Mouse (Mus musculus) intestine, postnatal 0 days (tissue): ENCODE results near the gene Scgb1b2. TPM values are rescaled to one million over a fixed set of nuclear protein-coding genes. Genes with fewer than 3 reads are reported as not detected.

ENCODE experiments used
- ATAC-seq: fragments of 200-750 bp; cut with Nextera tagmentation; 2 replicates; pipeline ENCODE4 v1.8.0; 2017; ENCODE audit warnings: mild to moderate bottlenecking, moderate TSS enrichment, moderate library complexity
- H3K27ac ChIP-seq: fragments of 300-500 bp; sonication (generic); 2 replicates; pipeline ENCODE4 v1.5.1; 2014; ENCODE audit warnings: mild to moderate bottlenecking, low read depth, low read length, moderate library complexity
- H3K27me3 ChIP-seq: fragments of 300-500 bp; sonication (generic); replicated peaks from 2 replicates; pipeline ENCODE4 v1.6.1; 2014; ENCODE audit warnings: low read length, mixed read lengths; ENCODE audit not compliant: control insufficient read depth, insufficient read depth
- H3K36me3 ChIP-seq: fragments of 300-500 bp; sonication (generic); 2 replicates; pipeline ENCODE4 v1.6.1; 2014; ENCODE audit warnings: mild to moderate bottlenecking, moderate library complexity; ENCODE audit not compliant: control insufficient read depth, insufficient read depth
- H3K4me1 ChIP-seq: fragments of 300-500 bp; sonication (generic); replicated peaks from 2 replicates; pipeline ENCODE4 v1.6.1; 2014; ENCODE audit warnings: antibody characterized with exemption, low read length, mixed read lengths; ENCODE audit not compliant: control insufficient read depth, insufficient read depth
- H3K4me2 ChIP-seq: fragments of 300-500 bp; sonication (generic); replicated peaks from 2 replicates; pipeline ENCODE4 v1.6.1; 2014; ENCODE audit warnings: low read depth, mild to moderate bottlenecking, moderate library complexity
- H3K4me3 ChIP-seq: fragments of 300-500 bp; sonication (generic); 2 replicates; pipeline ENCODE4 v1.5.1; 2014; ENCODE audit warnings: low read depth, low read length
- H3K9ac ChIP-seq: fragments of 300-500 bp; sonication (generic); 2 replicates; pipeline ENCODE4 v1.6.1; 2014; ENCODE audit warnings: mild to moderate bottlenecking, low read depth, low read length
- H3K9me3 ChIP-seq: fragments of 300-500 bp; sonication (generic); 2 replicates; pipeline ENCODE4 v1.6.1; 2016; ENCODE audit warnings: mixed run types; ENCODE audit not compliant: control insufficient read depth
- CTCF ChIP-seq: sonication (generic); IDR thresholded peaks from 2 replicates; pipeline ENCODE4 v1.5.1; 2016; ENCODE audit warnings: low read depth, mild to moderate bottlenecking, control low read depth, antibody characterized with exemption, moderate library complexity
- WGBS: fragments of 180-500 bp; shearing (Covaris S2); extraction: QIAGEN DNeasy Blood & Tissue Kit; methylation state at CpG from one replicate; pipeline ENCODE4 v1.1.7; 2014; 5-methylcytosine and 5-hydroxymethylcytosine counted together
- polyA plus RNA-seq: library from polyadenylated mRNA; unstranded; fragments of >200 nt; fragmentation: Nextera tagmentation; extraction: Ambion mirVana; gene quantifications from 2 replicates; pipeline ENCODE4 v1.2.1, GENCODE M21; 2015

Gene Scgb1b2
- not detected in 2 replicates for polyA plus RNA-seq

- Histone ChIP-seq H3K27me3 (no peaks in the 10 kb centered on the region), H3K9me3 (no peaks in the 10 kb centered on the region), H3K36me3 (no peaks in the 10 kb centered on the region), H3K4me3 (no peak within 1 kb of the TSS), H3K4me2 (no peak within 1 kb of the TSS), H3K9ac (no peak within 1 kb of the TSS), H3K4me1 (no peaks in the 10 kb centered on the region), H3K27ac (no peak within 1 kb of the TSS)
- no peak for ATAC-seq
- TF ChIP-seq CTCF = no peak
- 78% methylated on average over 3 of the region's 3 CpGs for WGBS
Measured at GRCm38 (mm10) chr7:31291721-31292120, at the start of gene Scgb1b2. TSS of gene Scgb1b2 (minus strand) at chr7:31291821.

GRCm38 (mm10) chr7:31290208-31290607 lies 1.4 kb downstream of the Scgb1b2 start, which contains the start of gene Scgb2b2:
TSS of gene Scgb2b2 (plus strand) at chr7:31290508.
- 83% methylated on average over 5 of the region's 5 CpGs for WGBS
- no peaks in the 10 kb centered on the region for H3K27me3 ChIP-seq
- H3K9me3 ChIP-seq = no peaks in the 10 kb centered on the region
- no peak within 1 kb of the TSS for H3K4me3 ChIP-seq
- H3K36me3 ChIP-seq = no peaks in the 10 kb centered on the region
- no peak within 1 kb of the TSS for H3K9ac ChIP-seq
- ATAC-seq = no peak
- no peak within 1 kb of the TSS for H3K27ac ChIP-seq
- no peak for TF ChIP-seq CTCF
- no peaks in the 10 kb centered on the region for H3K4me1 ChIP-seq
- H3K4me2 ChIP-seq = no peak within 1 kb of the TSS

Other genes starting within 250 kb of the Scgb1b2 start
- gene Fxyd5, start 249.3 kb downstream of the Scgb1b2 start, polyA plus RNA-seq = 18.2 and 19.3 TPM in 2 replicates
- 15.2 and 16.2 TPM in 2 replicates for gene Fxyd7, start 240.4 kb downstream of the Scgb1b2 start, polyA plus RNA-seq
- 78.9 and 83.1 TPM in 2 replicates for gene Fxyd1, start 234.6 kb downstream of the Scgb1b2 start, polyA plus RNA-seq
- gene Lgi4, start 232.5 kb downstream of the Scgb1b2 start, polyA plus RNA-seq = 0.70 and 0.78 TPM in 2 replicates
- 40.4 and 48.0 TPM in 2 replicates for gene Fxyd3, start 215.1 kb downstream of the Scgb1b2 start, polyA plus RNA-seq
- 21.2 and 28.3 TPM in 2 replicates for gene Hpn, start 176.5 kb downstream of the Scgb1b2 start, polyA plus RNA-seq
- 2.7 and 3.3 TPM in 2 replicates for gene Scn1b, start 164.8 kb downstream of the Scgb1b2 start, polyA plus RNA-seq
- gene Gramd1a, start 135.9 kb downstream of the Scgb1b2 start, polyA plus RNA-seq = 10.3 and 12.4 TPM in 2 replicates
- gene Scgb2b2, start 1.3 kb downstream of the Scgb1b2 start, polyA plus RNA-seq = not detected in 2 replicates
- gene Scgb2b3, start 70.3 kb upstream of the Scgb1b2 start, polyA plus RNA-seq = not detected in 2 replicates
- not detected in 2 replicates for gene Scgb1b3, start 83.8 kb upstream of the Scgb1b2 start, polyA plus RNA-seq